Mouse (Mus musculus): ENCODE data around the gene Snrpa1.

The Snrpa1 gene

GRCm38 (mm10) chr7:66079364-66080230, 20.8 kb downstream of the Snrpa1 start, which contains the start of gene Selenos:
Gene Selenos (plus strand): TSS chr7:66079649.
- DNase-seq = peak; percentile 95 to 97

- DNase-seq = peak in 1 of 2 experiments; percentile 11
Measured at GRCm38 (mm10) chr7:66080231-66080613, 21.4 kb downstream of the Snrpa1 start.

GRCm38 (mm10) chr7:66083757-66084156, 25.0 kb downstream of the Snrpa1 start:
- DNase-seq = no peak

- DNase-seq = no peak
Measured at GRCm38 (mm10) chr7:66084546-66084945, 25.7 kb downstream of the Snrpa1 start.

- DNase-seq = no peak
Measured at GRCm38 (mm10) chr7:66087652-66088051, 28.8 kb downstream of the Snrpa1 start.

- no peak for DNase-seq
Measured at GRCm38 (mm10) chr7:66088077-66088476, 29.3 kb downstream of the Snrpa1 start.

- DNase-seq = no peak
Measured at GRCm38 (mm10) chr7:66090676-66091190, 31.9 kb downstream of the Snrpa1 start.

- no peak for DNase-seq
Measured at GRCm38 (mm10) chr7:66091553-66091952, 32.8 kb downstream of the Snrpa1 start.

GRCm38 (mm10) chr7:66092656-66093055, 33.9 kb downstream of the Snrpa1 start:
- DNase-seq = no peak

GRCm38 (mm10) chr7:66094141-66094540, 35.3 kb downstream of the Snrpa1 start:
- no peak for DNase-seq

GRCm38 (mm10) chr7:66098803-66099202, 40.0 kb downstream of the Snrpa1 start:
- no peak for DNase-seq

- peak; percentile 63 to 65 for DNase-seq
Measured at GRCm38 (mm10) chr7:66101866-66102265, 43.1 kb downstream of the Snrpa1 start.

GRCm38 (mm10) chr7:66104531-66104930, 45.7 kb downstream of the Snrpa1 start:
- no peak for DNase-seq

- DNase-seq = no peak
Measured at GRCm38 (mm10) chr7:66105771-66106170, 47.0 kb downstream of the Snrpa1 start.

- DNase-seq = no peak
Measured at GRCm38 (mm10) chr7:66106581-66107056, 47.8 kb downstream of the Snrpa1 start.

GRCm38 (mm10) chr7:66107206-66107605, 48.4 kb downstream of the Snrpa1 start:
- no peak for DNase-seq

- DNase-seq = peak; percentile 42 to 46
Measured at GRCm38 (mm10) chr7:66107930-66108329, 49.1 kb downstream of the Snrpa1 start.

GRCm38 (mm10) chr7:66108961-66109854, 50.4 kb downstream of the Snrpa1 start, which contains the start of gene Chsy1:
Gene Chsy1 (plus strand): TSS chr7:66109515.
- DNase-seq = peak; percentile 88 to 89

GRCm38 (mm10) chr7:66109855-66110635, 51.2 kb downstream of the Snrpa1 start:
- peak; percentile 65 to 66 for DNase-seq

GRCm38 (mm10) chr7:66110636-66111112, 51.9 kb downstream of the Snrpa1 start:
- DNase-seq = peak; percentile 34 to 39

GRCm38 (mm10) chr7:66111211-66111610, 52.4 kb downstream of the Snrpa1 start:
- DNase-seq = no peak

GRCm38 (mm10) chr7:66113561-66113960, 54.8 kb downstream of the Snrpa1 start:
- no peak for DNase-seq

Measured in B cell, adult 2 months (primary cell).